Mouse (Mus musculus): ENCODE results near the gene Maml2. TPM values are rescaled to one million over a fixed set of nuclear protein-coding genes. Genes with fewer than 3 reads are reported as not detected.
A peak's percentile ranks its signal among the peaks of the same experiment; 100 is the strongest.

Maml2 gene
- total RNA-seq, 2 experiments from 2014 or later, result 6.7 to 8.5 TPM

DNA sequence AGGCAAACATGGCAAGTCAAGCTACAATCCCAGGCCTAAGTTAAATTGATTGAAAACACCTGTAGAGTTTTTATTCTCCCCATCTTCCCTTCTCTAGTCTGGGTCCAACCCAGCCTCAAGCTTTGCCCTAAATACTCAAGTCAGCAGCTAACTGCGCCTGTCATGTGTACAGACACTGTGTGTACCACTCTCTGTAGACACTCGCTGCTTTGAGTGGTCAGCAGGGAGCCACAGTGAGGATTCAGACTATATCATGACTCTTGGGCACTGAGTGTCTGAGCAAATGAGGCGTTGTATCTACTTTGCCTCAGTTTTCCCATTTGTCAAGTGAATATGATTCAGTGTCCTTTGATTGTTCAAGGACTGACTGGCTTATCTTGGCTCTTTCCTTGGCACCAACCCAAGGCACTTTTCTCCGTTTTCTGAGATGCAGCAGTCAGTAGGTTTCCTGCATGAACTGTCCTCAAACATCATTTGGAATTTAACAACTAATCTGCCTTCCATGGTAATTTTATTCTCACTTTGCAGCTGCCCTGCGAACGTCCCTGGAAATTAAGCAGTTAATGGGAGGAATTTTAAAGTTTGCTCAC lies 135.8 kb downstream of the Maml2 start:
- DNase-seq (ENCODE audit: extremely low spot score in 1 of 2, low spot score in 2 of 2), result no peak
- intact Hi-C loops (cut with DNase I), result no loop called here

DNA sequence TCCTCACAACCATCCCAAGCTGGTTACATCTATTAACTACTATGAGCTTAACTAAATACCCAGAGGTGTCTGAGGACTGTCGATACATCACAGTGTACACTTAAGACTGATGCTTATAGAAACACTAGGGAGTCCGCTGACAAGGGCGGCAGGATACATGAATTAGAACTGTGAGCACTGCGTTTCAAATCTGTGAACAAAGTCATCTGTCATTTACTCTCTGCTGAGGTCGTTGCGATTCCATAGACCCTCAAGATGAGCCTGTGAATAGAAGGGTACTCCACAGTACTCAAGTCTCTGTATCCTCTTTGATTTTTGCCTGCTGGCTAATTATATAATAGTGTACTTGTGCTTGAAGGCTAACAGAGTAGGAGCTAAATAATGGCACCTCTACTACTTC lies 143.2 kb downstream of the Maml2 start:
- intact Hi-C loops (cut with DNase I), result no loop called here

GRCm38 (mm10) chr9:13442012-13442735 lies 144.4 kb downstream of the Maml2 start:
- intact Hi-C loops (cut with DNase I), result no loop called here

More for the DNA sequence above, 143.2 kb downstream of the Maml2 start:
- no peak for DNase-seq (ENCODE audit: extremely low spot score in 1 of 2, low spot score in 2 of 2)

DNA sequence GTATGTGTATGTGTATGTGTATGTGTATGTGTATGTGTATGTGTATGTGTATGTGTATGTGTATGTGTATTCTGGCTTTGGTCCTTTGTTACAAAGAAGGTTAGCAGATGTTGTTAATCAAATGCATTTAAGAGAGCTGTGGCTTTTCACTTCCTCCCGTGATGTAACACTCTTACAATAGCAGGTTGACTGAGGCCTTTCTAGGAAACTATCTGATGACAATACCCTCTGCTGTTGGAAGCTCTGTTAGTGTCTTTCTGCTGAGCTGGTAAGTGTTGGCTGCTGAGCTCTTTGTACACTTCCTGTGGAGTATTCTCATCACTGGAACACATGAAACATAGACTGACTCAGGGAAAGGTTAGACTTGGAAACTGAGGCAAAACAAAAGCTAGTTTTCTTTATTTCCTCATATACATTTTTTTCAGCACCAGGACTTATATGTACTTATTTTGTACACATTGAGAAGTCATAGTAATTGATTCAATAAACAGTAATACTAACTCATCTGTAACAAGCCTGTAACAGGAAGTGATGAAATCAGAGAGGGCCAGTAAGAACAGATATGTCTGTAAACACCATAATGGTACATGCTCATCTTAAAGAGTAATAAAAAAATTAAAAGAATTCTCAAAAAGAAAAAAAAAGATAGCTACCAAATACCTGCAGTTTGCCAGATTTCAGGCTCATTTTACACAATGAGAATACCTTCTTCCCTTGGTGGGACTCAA lies 145.9 kb downstream of the Maml2 start:
- intact Hi-C loops (cut with DNase I), result no loop called here
- no peak for DNase-seq (ENCODE audit: extremely low spot score in 1 of 2, low spot score in 2 of 2)

More at GRCm38 (mm10) chr9:13442012-13442735, 144.4 kb downstream of the Maml2 start:
- no peak for DNase-seq (ENCODE audit: extremely low spot score in 1 of 2, low spot score in 2 of 2)

DNA sequence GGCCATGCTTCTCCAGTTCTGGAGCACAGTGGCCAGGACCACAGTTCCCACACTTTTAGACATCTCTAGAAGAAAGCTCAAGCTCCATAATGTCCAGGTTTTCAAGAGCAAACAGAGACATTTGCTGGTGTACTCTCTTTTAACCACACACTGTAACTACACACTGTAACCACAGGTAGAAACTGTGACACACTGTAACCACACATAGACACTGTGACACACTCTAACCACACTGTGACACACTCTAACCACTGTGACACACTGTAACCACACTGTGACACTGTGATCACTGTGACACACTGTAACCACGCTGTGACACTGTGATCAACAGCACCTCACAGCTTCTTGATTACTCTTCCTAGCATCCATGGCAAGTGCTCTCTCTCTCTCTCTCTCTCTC lies 148.5 kb downstream of the Maml2 start:
- intact Hi-C loops (cut with DNase I), result no loop called here
- DNase-seq (ENCODE audit: extremely low spot score in 1 of 2, low spot score in 2 of 2), result no peak

- intact Hi-C loops (cut with DNase I), result no loop called here
- DNase-seq (ENCODE audit: extremely low spot score in 1 of 2, low spot score in 2 of 2), result no peak
Measured at GRCm38 (mm10) chr9:13446703-13447285, 149.0 kb downstream of the Maml2 start, which contains the start of gene Gm17571. Gene Gm17571, minus strand, starts transcription at chr9:13446753.

GRCm38 (mm10) chr9:13448716-13449115 lies 151.0 kb downstream of the Maml2 start:
- no peak for DNase-seq (ENCODE audit: extremely low spot score in 1 of 2, low spot score in 2 of 2)
- intact Hi-C loops (cut with DNase I), result no loop called here

GRCm38 (mm10) chr9:13454651-13455123 lies 156.9 kb downstream of the Maml2 start:
- intact Hi-C loops (cut with DNase I), result no loop called here
- no peak for DNase-seq (ENCODE audit: extremely low spot score in 1 of 2, low spot score in 2 of 2)

- no peak for DNase-seq (ENCODE audit: extremely low spot score in 1 of 2, low spot score in 2 of 2)
- intact Hi-C loops (cut with DNase I), result no loop called here
Measured at GRCm38 (mm10) chr9:13455231-13455630, 157.5 kb downstream of the Maml2 start.

DNA sequence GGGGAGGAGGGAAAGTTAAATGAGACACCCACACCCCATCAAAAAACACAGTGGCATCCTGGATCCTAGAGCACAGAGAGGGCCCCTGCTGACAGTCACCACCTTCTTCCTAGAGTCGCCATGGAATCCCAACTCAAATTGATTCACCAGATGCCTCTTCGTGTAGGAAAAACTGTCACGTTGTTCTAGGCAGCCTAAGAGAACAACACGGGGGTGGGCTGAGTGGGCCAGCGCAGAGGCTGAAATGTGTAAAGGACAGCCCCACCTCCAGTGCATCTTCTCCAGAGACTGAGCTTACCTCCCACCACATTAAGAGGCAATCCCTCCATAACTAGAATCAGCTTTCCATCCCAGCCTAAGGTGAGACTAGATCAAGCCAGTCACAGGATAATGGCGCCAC lies 160.0 kb downstream of the Maml2 start:
- intact Hi-C loops (cut with DNase I), result no loop called here
- no peak for DNase-seq (ENCODE audit: extremely low spot score in 1 of 2, low spot score in 2 of 2)

GRCm38 (mm10) chr9:13459371-13459770 lies 161.6 kb downstream of the Maml2 start:
- intact Hi-C loops (cut with DNase I), result no loop called here
- DNase-seq (ENCODE audit: extremely low spot score in 1 of 2, low spot score in 2 of 2), result no peak

- DNase-seq (ENCODE audit: extremely low spot score in 1 of 2, low spot score in 2 of 2), result no peak
- intact Hi-C loops (cut with DNase I), result no loop called here
Measured at GRCm38 (mm10) chr9:13460012-13460411, 162.3 kb downstream of the Maml2 start.

- DNase-seq (ENCODE audit: extremely low spot score in 1 of 2, low spot score in 2 of 2), result no peak
- intact Hi-C loops (cut with DNase I), result no loop called here
Measured at GRCm38 (mm10) chr9:13460926-13461325, 163.2 kb downstream of the Maml2 start.

GRCm38 (mm10) chr9:13465358-13466020 lies 167.7 kb downstream of the Maml2 start:
- intact Hi-C loops (cut with DNase I), result no loop called here
- no peak for DNase-seq (ENCODE audit: extremely low spot score in 1 of 2, low spot score in 2 of 2)

- DNase-seq (ENCODE audit: extremely low spot score in 1 of 2, low spot score in 2 of 2), result no peak
- intact Hi-C loops (cut with DNase I), result no loop called here
Measured at GRCm38 (mm10) chr9:13466351-13466750, 168.6 kb downstream of the Maml2 start.

DNA sequence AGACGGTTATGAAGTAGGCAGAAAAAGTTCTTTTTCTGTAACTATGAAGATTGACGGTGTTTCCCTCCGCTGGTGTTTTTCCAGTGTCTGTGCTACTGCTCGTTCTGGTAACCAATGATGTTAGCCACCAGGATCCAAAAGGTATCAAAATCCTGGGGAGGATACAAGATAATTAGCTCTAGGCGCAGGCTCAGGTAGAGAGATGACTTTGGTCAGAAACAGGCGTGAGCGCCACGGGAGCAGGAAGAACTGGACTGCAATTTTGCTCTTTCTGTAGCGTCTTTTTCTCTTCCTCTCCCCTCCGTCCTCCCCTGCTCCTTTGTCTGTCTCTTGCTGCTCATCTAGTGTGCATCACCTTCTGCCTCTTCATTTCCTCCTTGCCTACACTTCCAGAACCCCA lies 169.1 kb downstream of the Maml2 start:
- intact Hi-C loops (cut with DNase I), result no loop called here
- no peak for DNase-seq (ENCODE audit: extremely low spot score in 1 of 2, low spot score in 2 of 2)

GRCm38 (mm10) chr9:13467745-13468144 lies 170.0 kb downstream of the Maml2 start:
- intact Hi-C loops (cut with DNase I), result no loop called here
- no peak for DNase-seq (ENCODE audit: extremely low spot score in 1 of 2, low spot score in 2 of 2)

DNA sequence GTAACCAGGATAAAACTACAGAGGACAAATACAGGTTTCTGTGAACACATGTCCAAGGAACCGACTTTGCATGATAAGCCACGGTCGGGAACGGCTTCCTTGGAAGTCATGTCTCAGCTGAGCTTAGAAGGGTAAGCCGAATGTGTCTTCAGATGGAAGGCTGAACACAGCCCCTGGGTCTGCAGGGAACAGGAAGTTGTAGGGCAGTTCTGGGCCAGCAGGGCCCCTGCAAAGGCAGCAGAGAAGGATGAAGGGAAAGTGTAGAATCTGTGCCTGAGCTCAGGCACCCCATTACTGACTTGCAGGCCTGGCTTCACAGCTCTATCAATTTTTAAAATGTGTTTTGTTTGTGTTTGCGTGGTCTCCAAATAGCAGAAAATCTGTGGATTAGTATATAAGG lies 171.0 kb downstream of the Maml2 start:
- intact Hi-C loops (cut with DNase I), result no loop called here
- no peak for DNase-seq (ENCODE audit: extremely low spot score in 1 of 2, low spot score in 2 of 2)

GRCm38 (mm10) chr9:13470013-13470412 lies 172.3 kb downstream of the Maml2 start:
- DNase-seq (ENCODE audit: extremely low spot score in 1 of 2, low spot score in 2 of 2), result peak in 1 of 2 experiments; percentile 77
- intact Hi-C loops (cut with DNase I), result no loop called here

Data from left cerebral cortex, postnatal 10 days (tissue).